Mouse (Mus musculus) bone marrow, adult 2 months (tissue): ENCODE results near the gene Fbxo24.

ENCODE experiments used
- CTCF ChIP-seq: fragments of 200-500 bp; IDR thresholded peaks from 2 replicates; pipeline ENCODE4 v1.5.1; 2011; ENCODE audit warnings: low read length, control low read depth; ENCODE audit not compliant: control insufficient read depth, insufficient read depth
- POLR2A ChIP-seq: fragments of 200-500 bp; IDR thresholded peaks from 2 replicates; pipeline ENCODE4 v1.6.1; 2011; ENCODE audit warnings: low read depth, mild to moderate bottlenecking, control low read depth, low read length, borderline replicate concordance; ENCODE audit not compliant: control insufficient read depth

- TF ChIP-seq CTCF (no peak), POLR2A (no peak)
Measured at GRCm38 (mm10) chr5:137631591-137631990, 2.8 kb upstream of the Fbxo24 start.
